Mouse (Mus musculus): ENCODE measurements around the gene Yod1.

The Yod1 gene

DNA sequence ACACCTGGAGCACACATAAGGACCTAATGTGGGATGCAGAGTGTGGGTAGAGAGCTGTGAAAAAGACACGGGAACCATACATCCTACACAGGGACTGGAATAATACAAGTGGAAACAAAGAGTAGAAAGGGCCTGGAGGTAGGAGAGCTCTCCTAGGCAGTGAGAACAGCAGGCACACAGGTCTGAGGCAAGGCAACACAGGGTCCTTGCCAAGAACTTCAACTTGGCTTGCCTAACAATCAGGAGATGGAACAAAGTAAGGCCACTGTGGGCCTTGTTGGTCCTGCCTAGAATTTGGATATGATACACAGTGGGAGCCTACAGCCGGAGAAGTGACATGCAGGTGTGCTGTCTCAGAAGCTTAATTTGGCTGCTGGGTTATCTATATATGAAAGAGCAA, 52.8 kb downstream of the Yod1 start:
- no peak for DNase-seq (ENCODE audit: low read depth, low spot score)

DNA sequence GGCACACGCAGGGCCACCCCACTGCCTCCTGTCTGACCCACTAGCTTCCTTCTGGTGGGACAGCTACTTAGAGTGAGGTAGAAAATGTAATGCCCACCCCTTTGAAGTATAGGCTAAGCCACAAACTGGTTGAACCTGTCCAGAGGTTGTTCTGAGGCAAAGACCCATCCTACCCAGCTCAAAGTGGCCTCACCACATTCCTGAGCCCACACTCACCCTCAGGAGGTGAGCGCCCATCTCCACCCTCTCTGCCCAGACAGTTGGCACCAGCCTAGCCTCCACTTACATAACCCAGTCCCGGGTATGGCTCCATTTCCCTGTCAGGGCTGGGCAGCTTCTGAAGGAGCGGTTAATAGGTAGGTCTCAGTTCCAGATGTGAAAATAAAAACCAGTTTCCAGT, 53.4 kb downstream of the Yod1 start:
- no peak for DNase-seq (ENCODE audit: low read depth, low spot score)

DNA sequence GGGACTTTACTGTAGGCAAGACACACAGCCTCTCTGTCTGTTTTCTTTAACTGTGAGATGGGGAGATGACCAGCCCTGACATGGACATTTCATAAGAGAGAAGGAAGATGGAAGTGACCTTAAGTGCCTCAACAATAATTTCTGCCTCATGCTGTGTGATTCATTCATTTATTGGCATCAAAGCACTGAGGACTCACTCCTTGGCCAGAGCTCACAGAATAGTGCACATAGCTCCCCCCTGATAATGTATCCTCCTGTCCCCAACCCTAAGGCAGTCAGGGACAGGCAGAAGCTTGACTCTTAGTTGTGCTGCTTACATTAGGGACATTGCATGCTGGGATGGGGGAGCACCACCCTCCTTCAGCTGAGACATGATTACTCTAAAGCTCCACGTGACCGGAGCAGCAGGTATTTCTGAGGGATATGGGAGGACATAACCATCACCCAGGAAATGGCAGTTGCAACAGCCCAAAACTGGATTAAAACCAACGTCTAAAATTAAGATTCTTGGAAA, 53.9 kb downstream of the Yod1 start:
- DNase-seq (ENCODE audit: low read depth, low spot score), result no peak
